Mouse (Mus musculus) cerebellum, adult 9-10 months (tissue): ENCODE measurements around the gene Tbc1d1.

Source experiments
- DNase-seq: peaks from one replicate; pipeline ENCODE4 v3.0.0; 2022

Tbc1d1 gene

DNA sequence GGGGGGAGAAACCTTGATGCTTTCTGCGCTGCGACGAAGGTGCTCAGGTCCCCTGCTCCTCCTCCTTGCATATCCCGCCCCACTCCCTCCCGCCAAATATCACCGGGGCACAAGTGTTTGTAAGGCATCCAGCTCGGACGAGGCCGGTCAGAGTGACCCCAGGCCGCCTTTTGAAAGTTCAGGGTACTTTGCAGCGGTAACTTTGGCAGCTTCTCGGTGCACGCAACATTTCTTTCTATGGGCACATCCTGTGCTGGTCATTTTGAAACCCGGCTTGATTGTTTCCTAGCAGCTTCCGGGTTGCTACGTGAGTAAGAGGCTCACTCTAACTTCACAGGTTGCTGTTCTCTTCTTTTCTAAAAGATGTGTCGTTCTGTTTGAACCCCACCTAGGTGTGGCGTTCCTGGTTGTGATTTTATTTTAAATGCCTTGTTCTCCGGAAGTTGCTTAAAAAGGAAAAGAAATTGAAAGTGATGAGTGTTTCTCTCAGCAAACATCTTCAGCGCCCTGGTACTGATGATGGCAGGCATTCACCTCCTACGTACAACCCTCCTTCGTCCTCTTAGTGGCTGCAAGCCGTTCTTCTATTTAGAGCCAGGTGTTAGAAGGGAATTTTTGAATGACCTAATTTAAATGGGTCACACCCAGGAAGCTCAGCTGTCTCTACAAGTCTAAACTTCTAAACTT is 4.7 kb downstream of the Tbc1d1 start:
- peak; percentile 48 for DNase-seq

DNA sequence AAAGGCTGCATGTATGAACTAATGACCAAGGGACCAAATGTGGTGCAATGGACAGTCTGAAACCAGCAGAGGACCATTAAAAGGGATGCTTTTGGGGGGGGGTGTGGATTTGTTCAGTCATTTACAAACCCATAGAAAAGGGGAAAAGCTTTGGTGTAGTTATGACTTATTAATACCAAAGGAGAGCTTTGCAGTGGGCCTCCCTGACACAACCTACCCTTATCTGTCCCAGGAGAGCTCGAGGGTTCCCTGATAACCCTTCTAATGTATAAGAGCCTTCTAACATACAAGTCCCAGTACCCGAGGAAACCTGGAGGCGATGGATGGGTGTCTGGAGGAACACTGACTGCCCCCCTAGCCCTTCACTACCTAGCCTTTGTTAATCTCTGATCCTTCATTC is 5.8 kb downstream of the Tbc1d1 start:
- no peak for DNase-seq

DNA sequence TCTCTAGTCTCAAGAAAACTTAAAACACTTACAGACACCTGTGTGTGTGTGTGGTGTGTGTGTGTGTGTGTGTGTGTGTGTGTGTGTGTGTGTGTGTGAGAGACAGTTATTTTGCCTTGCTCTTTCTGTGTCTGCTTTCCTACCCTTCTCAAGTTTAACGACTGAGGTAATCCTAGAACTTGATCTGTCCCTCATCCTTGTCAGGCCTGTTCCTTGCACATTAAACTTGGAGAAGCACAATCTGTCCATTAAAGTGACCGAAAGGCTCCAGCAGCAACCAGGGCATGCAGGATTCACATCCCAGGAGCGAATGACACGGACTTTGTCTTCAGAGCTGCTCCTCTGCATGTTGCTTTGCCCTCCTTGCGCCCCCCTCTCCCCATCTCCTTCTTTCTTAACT is 6.5 kb downstream of the Tbc1d1 start:
- no peak for DNase-seq

DNA sequence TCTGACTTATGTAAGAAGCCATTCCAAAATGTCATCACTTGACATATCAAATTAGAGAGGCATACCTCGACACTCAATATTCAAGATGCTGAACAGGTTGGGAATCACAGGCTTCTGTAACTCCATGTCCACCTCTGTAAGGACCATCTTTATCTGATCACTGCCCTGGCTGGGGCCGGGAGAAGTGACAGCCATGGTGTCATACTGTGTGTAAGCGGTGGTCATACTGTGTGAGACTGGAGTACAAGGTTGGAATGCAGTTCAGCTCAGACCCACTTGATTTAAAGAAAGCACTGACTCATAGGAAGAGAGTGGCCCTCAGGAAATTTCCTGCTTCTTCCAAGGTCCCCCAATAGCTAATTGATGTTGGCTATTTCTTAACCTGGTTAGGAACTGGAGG is 8.3 kb downstream of the Tbc1d1 start:
- DNase-seq: no peak

DNA sequence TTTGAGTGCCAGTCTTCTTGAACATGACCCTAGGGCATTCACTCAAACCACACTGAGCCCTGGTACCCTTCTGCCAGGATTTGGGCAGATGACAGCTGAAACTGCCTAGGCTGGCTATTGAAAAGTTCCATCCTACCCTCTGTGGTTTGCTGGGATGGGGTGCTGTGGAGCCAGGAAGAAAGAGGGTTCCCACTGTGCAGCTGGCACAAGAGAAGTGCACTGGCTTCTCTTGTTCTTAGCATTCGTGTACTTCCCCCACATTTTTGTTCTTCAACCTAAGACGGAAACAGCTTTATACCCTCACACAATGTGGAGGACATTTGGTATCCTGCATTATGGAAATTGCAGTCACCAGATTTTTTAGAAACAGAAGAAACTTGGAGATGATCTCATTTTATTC is 9.7 kb downstream of the Tbc1d1 start:
- DNase-seq: no peak

DNA sequence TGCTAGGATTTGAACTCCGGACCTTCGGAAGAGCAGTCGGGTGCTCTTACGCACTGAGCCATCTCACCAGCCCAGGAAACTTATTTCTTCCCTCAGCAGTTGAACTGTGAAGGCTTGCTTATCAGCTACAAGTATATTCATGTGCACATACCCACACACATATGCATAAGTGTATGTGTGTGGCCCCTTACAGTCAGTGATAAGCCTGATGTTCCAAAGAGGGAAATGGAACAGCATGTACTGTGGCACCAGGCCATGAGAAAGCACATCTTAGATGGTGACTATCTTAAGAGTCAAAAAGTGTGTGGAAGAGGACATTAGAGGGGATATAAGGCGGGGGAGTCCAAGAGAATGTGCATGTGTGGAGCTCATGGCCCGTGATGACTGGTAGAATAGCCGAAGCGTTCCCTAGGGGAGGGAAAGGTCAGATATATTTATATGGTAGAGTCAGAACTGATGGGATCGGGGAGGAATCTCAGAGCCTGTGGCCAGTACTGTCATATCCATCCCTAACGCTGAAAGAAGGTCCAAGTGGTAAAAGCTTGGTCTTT is 13.0 kb downstream of the Tbc1d1 start:
- DNase-seq: no peak

DNA sequence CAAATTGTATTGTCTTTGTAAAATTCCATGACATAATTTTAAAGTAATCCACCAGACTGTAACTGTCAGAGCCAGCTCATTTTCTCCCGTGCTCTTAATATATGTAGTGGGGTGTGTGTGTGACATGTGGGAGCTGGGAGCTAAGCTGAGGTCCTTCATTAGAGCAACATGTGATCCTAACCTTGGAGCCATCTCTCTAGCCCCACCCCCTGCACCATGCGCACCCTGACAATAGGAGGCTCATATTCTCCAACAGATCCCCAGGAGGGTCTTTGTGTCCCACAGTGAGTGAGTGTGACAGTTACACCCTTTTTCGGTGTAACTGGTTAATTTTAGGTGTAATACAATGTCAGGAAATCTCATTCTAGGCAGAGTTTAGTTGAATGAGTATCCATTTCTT is 16.8 kb downstream of the Tbc1d1 start:
- no peak for DNase-seq

DNA sequence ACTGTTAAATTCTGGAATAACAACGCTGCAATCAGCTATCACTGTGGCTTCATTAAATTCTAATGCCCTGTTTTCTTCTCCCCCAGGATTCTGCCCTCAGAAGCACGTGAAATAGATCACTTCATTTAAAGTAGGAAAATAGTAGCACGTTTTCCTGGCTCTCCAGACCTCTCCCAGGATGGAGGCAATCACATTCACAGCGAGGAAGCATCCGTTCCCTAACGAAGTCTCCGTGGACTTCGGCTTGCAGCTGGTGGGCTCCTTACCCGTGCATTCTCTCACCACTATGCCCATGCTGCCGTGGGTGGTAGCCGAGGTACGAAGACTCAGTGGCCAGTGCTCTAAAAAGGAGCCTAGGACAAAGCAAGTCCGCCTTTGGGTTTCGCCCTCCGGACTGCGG is 17.2 kb downstream of the Tbc1d1 start:
- no peak for DNase-seq

DNA sequence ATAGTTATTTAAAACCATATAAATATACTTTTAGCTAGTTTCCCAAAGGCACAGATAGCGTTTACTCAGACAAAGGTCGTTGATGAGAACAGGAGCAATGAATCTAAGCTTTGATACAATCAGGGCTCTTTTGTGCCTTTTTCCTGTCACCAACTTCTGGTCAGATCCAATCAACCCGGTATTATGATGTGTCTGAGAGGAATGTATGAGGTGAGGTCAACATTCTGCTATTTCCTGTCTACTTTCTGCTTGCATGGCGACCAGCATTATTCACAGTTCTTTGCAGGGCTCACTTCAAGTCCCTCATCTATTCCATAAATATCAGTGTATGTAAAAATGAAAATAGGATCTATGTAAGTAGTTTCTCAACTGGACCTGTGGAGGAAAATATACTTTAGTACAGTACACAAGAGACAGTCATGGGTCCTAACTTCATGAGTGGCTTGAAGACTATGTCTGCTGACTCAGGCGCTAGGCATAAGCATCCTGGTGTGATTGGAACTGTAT is 18.4 kb downstream of the Tbc1d1 start:
- DNase-seq: no peak

DNA sequence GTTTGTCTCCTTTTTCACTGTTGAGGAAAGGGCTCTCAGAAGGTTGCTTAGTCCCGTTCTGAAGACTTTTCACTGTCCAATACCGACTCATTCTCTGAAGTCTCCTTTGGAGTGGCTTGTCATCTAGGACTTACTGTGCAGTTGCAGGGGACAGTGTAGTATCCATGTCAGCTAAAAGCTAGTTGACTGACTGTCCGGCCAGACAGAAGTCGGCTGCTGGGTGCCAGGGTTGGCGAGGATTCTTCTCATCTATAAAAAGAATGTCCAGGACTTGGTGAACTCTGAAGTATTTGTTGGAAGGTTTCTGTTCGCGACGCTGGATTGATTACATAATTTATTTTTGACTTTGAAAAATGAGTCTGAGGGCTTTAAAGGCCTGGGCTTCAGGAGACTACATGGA is 24.4 kb downstream of the Tbc1d1 start:
- no peak for DNase-seq

DNA sequence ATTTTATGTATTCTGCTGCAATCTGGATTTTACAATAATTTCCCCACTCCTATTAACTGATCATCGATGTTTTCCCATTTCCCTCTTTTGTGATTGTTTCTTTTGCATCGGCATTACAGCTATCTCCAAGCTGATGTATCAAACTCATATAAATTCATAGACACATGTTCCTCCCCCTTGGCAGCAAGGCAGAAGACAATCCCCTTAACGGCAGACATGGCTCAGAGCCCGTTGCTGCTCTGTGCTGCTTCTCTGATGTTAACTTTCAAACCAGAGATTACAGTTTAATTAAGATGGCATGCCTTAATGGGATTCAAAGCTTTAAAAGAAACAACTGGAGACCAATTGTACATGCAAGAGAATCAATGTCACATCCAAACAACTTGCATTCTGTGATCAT is 27.6 kb downstream of the Tbc1d1 start:
- DNase-seq: no peak

DNA sequence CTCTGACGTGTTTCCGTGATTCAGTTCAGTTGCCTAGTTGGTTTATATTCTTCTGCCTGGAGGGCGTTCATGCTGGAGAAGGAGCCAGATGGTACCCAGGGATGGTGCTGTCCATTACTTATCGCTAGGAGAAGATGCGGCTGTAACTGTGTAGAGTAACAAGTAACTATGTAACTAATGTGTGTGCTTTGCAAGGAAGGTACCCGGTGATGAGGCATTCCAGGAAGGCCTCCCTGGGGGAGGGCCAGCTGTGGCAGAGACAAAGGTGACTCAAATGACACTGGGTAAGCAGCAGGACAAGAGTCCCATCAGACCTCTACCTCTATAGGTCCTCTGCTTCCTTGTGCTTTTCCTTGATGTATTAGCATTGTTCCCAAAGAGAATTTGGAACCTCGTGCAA is 29.2 kb downstream of the Tbc1d1 start:
- DNase-seq: no peak

DNA sequence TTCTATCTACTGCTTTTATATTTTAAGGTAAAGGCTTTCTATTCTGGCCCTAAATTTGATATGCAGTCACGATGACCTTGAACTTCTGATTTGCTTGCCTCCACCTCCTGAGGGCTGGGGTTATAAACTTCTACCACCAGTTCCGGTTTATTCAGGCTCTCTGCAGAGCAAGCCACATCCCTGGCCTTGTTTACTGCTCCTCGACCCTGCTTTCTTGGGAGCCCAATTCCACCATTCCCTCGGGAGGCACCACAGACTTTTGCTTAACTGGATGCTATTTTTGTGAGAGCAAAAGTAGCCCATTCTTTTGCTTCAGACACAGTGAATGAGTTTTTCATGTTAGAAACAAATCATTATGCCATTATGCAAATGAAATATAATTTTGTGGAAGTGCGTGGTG is 30.5 kb downstream of the Tbc1d1 start:
- DNase-seq: no peak

DNA sequence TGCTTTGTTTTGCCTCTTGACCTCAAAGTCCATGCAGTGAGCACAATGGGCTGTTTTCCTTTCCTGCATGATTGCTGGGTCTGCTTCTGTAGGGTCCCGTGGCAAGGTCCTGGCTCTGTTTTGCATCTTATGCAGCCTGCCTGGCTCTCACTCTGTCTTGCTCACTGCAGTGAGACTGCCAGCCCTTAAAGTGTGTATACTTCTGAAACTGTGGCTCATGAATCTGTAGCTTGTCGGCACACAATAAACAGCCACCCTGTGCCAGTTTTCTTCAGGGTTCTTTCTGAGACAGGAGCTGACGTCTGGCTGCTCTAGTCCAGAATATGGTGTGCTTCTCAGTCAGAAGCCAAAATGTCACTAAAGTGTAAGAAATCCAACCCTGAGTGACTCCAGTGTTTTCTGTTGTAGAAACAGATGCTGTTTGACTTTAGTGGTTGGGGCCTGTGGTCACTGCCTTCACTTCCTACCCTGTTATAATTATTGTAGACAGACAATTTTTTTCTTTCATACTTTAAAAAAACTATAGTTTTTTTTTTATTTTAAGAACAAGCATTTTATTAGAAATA is 32.1 kb downstream of the Tbc1d1 start:
- DNase-seq: no peak

DNA sequence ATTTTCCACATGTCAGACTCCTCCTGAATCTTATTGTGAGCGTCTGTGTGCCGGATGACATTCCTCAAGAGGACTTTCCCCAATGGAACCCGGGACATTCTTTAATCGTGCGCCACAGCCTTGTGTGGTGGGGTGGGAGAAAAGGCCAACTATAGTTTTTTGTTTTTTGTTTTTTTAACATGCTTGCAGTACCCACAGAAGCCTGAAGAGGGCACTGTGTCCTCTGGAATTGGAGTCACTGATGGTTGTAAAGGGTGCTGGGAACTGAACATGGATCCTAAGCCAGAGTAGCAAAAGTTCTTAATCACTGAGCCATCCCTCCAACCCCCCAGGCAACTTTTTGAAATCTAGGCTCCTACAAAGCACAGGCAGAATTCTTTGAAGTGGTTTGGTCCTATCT is 34.8 kb downstream of the Tbc1d1 start:
- DNase-seq: no peak

DNA sequence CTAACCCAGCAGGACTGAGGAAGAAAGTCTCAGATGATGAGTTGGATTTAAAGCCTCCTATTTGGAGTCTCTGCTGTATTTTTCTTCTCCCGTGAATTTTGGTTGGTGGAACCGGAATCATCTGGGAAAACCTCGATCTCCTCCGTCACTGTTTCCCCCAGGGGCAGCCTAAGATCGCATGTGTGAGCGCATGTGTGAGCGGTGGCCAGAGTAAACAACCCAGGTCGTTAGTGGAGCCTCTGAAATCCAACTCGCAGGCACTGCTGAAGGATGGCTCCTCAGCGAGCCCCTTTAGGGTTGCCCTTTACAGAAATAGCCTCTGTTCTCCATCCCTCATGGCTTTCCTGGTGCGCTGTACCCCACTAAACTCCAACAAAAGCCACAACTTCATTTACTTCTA is 37.2 kb downstream of the Tbc1d1 start:
- no peak for DNase-seq

DNA sequence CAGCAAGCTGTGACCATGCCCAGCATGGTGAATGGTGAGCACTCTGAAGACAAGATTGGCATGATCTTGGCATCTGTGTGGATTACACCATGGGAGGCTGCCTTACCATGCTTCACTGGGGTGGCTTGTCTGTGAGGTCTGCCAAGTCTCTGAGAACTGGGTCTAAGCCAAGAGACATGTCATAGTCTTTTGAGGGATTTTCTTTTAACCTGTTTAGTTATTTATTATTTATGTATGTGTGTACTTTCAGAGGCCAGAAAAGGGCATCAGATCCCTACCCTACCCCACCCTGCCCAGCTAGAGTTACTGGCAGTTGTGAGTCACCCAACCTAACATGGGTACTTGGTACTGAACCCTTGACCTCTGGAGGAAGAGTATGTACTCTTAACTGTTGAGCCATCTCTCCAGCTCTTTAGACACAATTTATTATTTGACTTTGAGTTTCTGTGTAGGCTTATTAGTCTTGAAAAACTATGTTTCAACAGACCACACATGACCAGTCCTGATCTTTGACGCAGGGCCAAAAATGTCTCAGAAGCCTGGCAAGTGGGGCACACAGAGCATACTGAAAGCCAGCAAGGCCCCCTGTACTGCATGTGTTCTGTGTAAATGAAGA is 40.3 kb downstream of the Tbc1d1 start:
- peak; percentile 77 for DNase-seq

DNA sequence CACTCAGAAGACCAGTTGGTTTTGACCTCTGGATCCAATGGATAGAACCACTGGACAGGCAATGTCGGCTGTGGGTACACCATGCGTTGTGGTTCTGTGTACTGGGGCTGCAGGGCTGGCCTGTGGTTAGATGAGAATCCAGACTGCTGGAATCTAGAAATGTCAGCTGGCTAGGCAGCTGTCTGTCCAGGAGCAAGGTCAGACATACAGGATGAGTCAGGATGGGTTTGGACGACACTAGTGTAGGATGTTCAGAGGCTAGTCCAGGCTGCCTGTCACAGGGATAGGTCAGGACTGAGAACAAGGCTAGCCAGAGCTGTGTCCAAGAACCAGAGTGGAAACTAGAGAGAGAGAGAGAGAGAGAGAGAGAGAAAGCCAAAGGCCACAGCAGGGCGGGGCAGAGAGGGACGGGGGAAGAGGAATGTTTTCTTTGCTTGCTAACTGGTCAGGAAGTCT is 40.8 kb downstream of the Tbc1d1 start:
- no peak for DNase-seq

DNA sequence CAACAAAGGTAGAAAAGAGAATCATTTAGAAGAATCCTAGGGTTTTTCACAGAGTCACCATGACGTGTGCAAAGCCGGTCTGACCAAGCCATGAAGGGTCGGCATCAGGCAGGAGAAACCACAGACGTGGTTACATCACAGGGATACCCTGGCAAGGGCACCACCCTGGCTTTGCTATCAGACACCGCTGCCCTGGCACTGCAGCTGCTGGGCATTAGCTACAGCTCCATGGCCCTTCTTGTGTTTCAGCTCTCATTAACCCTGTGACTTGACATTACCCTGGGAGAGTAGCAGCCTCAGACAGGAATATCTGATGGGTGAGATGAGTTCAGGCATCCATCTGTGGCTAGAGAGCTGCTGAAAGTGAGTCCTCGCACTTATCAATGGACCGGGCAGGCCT is 42.5 kb downstream of the Tbc1d1 start:
- no peak for DNase-seq

DNA sequence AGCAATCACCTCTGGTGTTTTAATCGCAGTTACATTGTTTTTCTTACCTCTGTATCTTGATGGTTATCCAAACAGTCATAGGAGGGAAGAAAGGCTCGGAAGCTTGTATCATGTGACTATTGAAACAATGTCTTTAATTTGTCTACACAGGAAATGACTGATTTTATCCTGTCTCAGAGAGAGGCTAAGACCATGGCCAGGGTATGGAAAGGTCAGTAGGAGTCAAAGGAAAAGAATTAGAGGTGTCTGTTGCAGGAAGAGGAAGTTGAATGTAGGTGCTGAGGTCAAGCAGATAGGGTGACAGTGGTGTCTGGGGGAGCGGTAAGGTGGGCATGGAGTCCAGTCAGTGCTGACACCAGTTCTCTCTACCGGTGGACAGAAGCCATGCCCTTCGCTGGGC is 45.0 kb downstream of the Tbc1d1 start:
- no peak for DNase-seq

DNA sequence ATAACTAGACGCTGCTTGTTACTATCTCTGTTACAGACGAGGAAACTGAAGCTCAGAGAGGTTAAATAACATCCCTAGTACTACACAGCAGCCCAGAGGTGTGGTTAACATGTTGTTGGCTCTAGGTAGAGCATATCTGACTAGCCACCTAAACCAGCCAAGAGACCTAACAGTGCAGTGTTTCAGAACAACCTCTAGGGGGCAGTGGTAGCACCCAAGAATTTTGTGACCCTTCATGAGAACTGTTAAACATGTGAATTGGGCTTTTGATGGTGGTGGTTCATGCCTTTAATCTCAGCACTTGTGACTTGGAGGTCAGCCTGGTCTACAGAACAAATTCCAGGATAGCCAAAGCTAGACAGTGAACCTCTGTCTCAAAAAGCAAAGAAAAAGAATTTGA is 46.2 kb downstream of the Tbc1d1 start:
- DNase-seq: peak; percentile 46

DNA sequence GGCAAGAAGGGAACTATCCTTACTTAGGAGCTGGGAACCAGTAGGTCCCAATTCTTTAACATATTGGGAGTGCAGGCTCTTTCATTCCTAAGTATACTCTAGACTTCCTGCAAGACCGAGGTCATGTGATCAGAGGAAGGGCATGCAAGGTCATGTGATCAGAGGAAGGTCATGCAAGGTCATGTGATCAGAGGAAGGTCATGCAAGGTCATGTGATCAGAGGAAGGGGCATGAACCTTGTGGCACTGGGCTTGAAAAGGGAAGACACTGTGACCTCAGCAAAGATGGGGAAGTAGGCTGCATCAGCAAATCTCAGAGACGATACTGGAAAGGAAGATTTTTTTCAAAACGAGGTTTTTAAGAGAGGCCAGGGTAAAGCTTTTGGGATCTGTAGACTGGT is 49.5 kb downstream of the Tbc1d1 start:
- DNase-seq: no peak

DNA sequence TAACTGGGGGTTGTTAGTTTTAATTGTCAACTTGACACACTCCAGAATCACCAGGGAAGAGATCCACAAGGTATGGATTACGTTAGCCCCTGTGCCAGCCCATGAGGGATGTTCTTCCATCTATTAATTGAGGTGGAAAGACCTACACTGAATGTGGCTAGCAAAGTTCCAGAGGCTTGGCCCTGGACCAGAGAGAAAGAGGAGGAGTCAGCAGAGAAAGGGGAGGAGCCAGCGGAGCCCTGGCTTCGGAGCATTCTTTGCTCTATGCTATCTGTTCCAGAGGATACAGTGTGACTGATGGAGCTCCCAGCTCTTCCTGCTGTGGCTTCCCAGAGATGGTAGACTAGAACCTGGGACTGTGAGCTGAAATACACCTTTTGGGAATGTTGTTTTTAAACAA is 50.3 kb downstream of the Tbc1d1 start:
- DNase-seq: no peak

DNA sequence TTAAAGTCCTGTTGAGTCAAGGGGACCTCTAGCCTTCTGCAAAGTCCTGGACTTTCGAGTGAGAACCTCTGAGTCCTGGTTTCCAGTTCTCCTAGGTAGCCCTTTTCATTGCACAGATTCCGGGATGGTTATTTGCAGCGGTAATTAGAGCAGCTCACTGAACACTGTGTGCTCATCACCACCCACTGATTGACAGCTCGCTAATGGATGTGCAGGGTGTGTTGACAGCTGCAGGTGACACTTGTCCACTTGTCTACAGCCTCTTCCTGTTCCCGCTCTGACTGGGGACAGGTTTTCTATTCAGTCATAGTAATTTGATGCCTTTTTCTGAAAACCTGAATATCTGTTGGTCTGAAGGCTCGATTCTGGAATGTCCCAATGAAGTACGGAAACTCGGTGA is 50.8 kb downstream of the Tbc1d1 start:
- no peak for DNase-seq
